23 mouse cellular contexts compared by ENCODE assay signal in genomic region chr14:16566920-16567319, GRCm38 (mm10).
DNase-seq lines count a peak whose midpoint lies in the region; ATAC-seq and TF ChIP-seq lines count a peak whose summit lies in the region.
"Had no signal": no experiment of that assay in that cellular context is flagged by ENCODE, and none has a peak within 500 bp of the region (broad histone marks: within the 10 kb centered on the region; RNA-seq: fewer than 3 reads in every experiment).

No protein-coding gene starts in this region.

- peak; percentile 16; the same call in 1 of the 2 replicates for TF ChIP-seq CTCF in heart, adult 2 months (IDR thresholded peaks at IDR 0.05)
- TF ChIP-seq CTCF in forebrain, postnatal 0 days (IDR thresholded peaks at IDR 0.05; ENCODE audit: low read depth) = no peak

- peaks cover 9% of the 10 kb centered on the region for H3K4me1 ChIP-seq in heart, adult 2 months (ENCODE audit: control insufficient read depth, insufficient read depth, low read length)
- H3K4me1 ChIP-seq in heart, embryonic 12.5 days (replicated peaks) = peaks cover 49% of the 10 kb centered on the region
- H3K4me1 ChIP-seq in kidney, embryonic 16.5 days (ENCODE audit: insufficient read depth, low read length) = peaks cover 21% of the 10 kb centered on the region
- peaks cover 42% of the 10 kb centered on the region for H3K4me1 ChIP-seq in kidney, embryonic 15.5 days
- no peaks in the 10 kb centered on the region for H3K4me1 ChIP-seq in forebrain, postnatal 0 days (ENCODE audit: insufficient read depth)
- H3K4me1 ChIP-seq in neural tube, embryonic 14.5 days (ENCODE audit: control insufficient read depth, insufficient read depth, low read length) = peaks cover 14% of the 10 kb centered on the region

- intact Hi-C loops in heart, adult 2 months (cut with DNase I) = loop anchor here (2.0 kb wide), 1 partner anchor 14 kb away; no protein-coding TSS in a partner anchor
- intact Hi-C loops in gastrocnemius, postnatal 14 days (cut with DNase I; ENCODE audit: low total_unique reads) = no loop called here

- TF ChIP-seq EP300 in heart, adult 2 months (IDR thresholded peaks at IDR 0.05; ENCODE audit: insufficient read depth, low read depth, low read length) = no peak

- no peak for TF ChIP-seq POLR2A in heart, adult 2 months (IDR thresholded peaks at IDR 0.05; ENCODE audit: insufficient read depth, low read depth, low read length)

- 51% methylated on average over 1 of the region's 1 CpGs for WGBS in heart, adult 2 months
- WGBS in heart, embryonic 12.5 days = 67% methylated on average over 1 of the region's 1 CpGs
- WGBS in kidney, embryonic 16.5 days = 72% methylated on average over 1 of the region's 1 CpGs
- WGBS in kidney, embryonic 15.5 days = 75% methylated on average over 1 of the region's 1 CpGs
- 77% methylated on average over 1 of the region's 1 CpGs for WGBS in forebrain, postnatal 0 days
- WGBS in neural tube, embryonic 14.5 days = 89% methylated on average over 1 of the region's 1 CpGs

- H3K9me3 ChIP-seq in heart, embryonic 12.5 days (replicated peaks) = no peaks in the 10 kb centered on the region
- no peaks in the 10 kb centered on the region for H3K9me3 ChIP-seq in kidney, embryonic 16.5 days (ENCODE audit: low read length)
- no peaks in the 10 kb centered on the region for H3K9me3 ChIP-seq in kidney, embryonic 15.5 days (replicated peaks)
- no peaks in the 10 kb centered on the region for H3K9me3 ChIP-seq in forebrain, postnatal 0 days (ENCODE audit: low read length)
- no peaks in the 10 kb centered on the region for H3K9me3 ChIP-seq in neural tube, embryonic 14.5 days (ENCODE audit: control insufficient read depth, low read length)
- H3K9me3 ChIP-seq: liver, embryonic 12.5 days; midbrain, embryonic 12.5 days had no signal

- peaks cover 2% of the 10 kb centered on the region; the same call in 1 of the 2 replicates for H3K36me3 ChIP-seq in heart, adult 2 months (ENCODE audit: control insufficient read depth, insufficient read depth, low read length)
- H3K36me3 ChIP-seq in heart, embryonic 12.5 days = no peaks in the 10 kb centered on the region
- no peaks in the 10 kb centered on the region for H3K36me3 ChIP-seq in kidney, embryonic 16.5 days (ENCODE audit: insufficient read depth, low read length)
- H3K36me3 ChIP-seq in kidney, embryonic 15.5 days = no peaks in the 10 kb centered on the region
- no peaks in the 10 kb centered on the region for H3K36me3 ChIP-seq in forebrain, postnatal 0 days (ENCODE audit: insufficient read depth)
- no peaks in the 10 kb centered on the region for H3K36me3 ChIP-seq in neural tube, embryonic 14.5 days (ENCODE audit: control insufficient read depth, insufficient read depth, low read length)
- H3K36me3 ChIP-seq: liver, embryonic 12.5 days; midbrain, embryonic 12.5 days had no signal

- ATAC-seq in heart, embryonic 12.5 days (ENCODE audit: insufficient number of reproducible peaks, low FRiP score) = no peak
- peak; percentile 43; the same call in 1 of the 2 replicates for ATAC-seq in kidney, embryonic 16.5 days (ENCODE audit: low FRiP score, low TSS enrichment)
- no peak for ATAC-seq in kidney, embryonic 15.5 days (replicated peaks; ENCODE audit: low FRiP score)
- ATAC-seq in forebrain, postnatal 0 days = peak; percentile 27; the same call in 1 of the 2 replicates
- peak; percentile 79 for ATAC-seq in neural tube, embryonic 14.5 days (ENCODE audit: low read depth)
- ATAC-seq: CD4-positive, CD25-positive, alpha-beta regulatory T cell, adult 4 months; intestine, postnatal 0 days; liver, embryonic 12.5 days; liver, postnatal 0 days had no signal

- H3K4me3 ChIP-seq in heart, adult 2 months = no peak overlapping the region
- no peak overlapping the region for H3K4me3 ChIP-seq in heart, embryonic 12.5 days
- H3K4me3 ChIP-seq in kidney, embryonic 16.5 days (ENCODE audit: low read length) = no peak overlapping the region
- no peak overlapping the region for H3K4me3 ChIP-seq in kidney, embryonic 15.5 days (replicated peaks)
- no peak overlapping the region for H3K4me3 ChIP-seq in forebrain, postnatal 0 days (ENCODE audit: low read depth, low read length)
- H3K4me3 ChIP-seq in neural tube, embryonic 14.5 days (ENCODE audit: low read depth, low read length) = no peak overlapping the region
- H3K4me3 ChIP-seq: liver, embryonic 12.5 days; midbrain, embryonic 12.5 days had no signal

- H3K9ac ChIP-seq in heart, adult 2 months (ENCODE audit: low read depth, low read length) = no peak overlapping the region
- no peak overlapping the region for H3K9ac ChIP-seq in heart, embryonic 12.5 days
- no peak overlapping the region for H3K9ac ChIP-seq in kidney, embryonic 16.5 days (replicated peaks; ENCODE audit: low read length)
- no peak overlapping the region for H3K9ac ChIP-seq in kidney, embryonic 15.5 days
- no peak overlapping the region for H3K9ac ChIP-seq in forebrain, postnatal 0 days
- no peak overlapping the region for H3K9ac ChIP-seq in neural tube, embryonic 14.5 days (replicated peaks; ENCODE audit: low read depth, low read length)
- H3K9ac ChIP-seq: liver, embryonic 12.5 days; liver, postnatal 0 days; midbrain, embryonic 12.5 days had no signal

- no peaks in the 10 kb centered on the region for H3K27me3 ChIP-seq in heart, adult 2 months (ENCODE audit: control insufficient read depth, insufficient read depth, low read length)
- no peaks in the 10 kb centered on the region for H3K27me3 ChIP-seq in heart, embryonic 12.5 days (replicated peaks)
- H3K27me3 ChIP-seq in kidney, embryonic 16.5 days (ENCODE audit: insufficient read depth, low read length) = no peaks in the 10 kb centered on the region
- H3K27me3 ChIP-seq in kidney, embryonic 15.5 days = no peaks in the 10 kb centered on the region
- H3K27me3 ChIP-seq in forebrain, postnatal 0 days (ENCODE audit: insufficient read depth, low read length) = peaks cover 8% of the 10 kb centered on the region
- no peaks in the 10 kb centered on the region for H3K27me3 ChIP-seq in neural tube, embryonic 14.5 days (ENCODE audit: control insufficient read depth, insufficient read depth, low read length)
- H3K27me3 ChIP-seq: liver, embryonic 12.5 days had no signal

- H3K27ac ChIP-seq in heart, adult 2 months = no peak overlapping the region
- no peak overlapping the region for H3K27ac ChIP-seq in heart, embryonic 12.5 days (ENCODE audit: poor library complexity, severe bottlenecking)
- no peak overlapping the region for H3K27ac ChIP-seq in kidney, embryonic 16.5 days (ENCODE audit: low read length)
- no peak overlapping the region for H3K27ac ChIP-seq in kidney, embryonic 15.5 days
- no peak overlapping the region for H3K27ac ChIP-seq in forebrain, postnatal 0 days (ENCODE audit: low read depth, low read length)
- H3K27ac ChIP-seq in neural tube, embryonic 14.5 days (ENCODE audit: low read depth, low read length) = no peak overlapping the region
- H3K27ac ChIP-seq: liver, embryonic 12.5 days; midbrain, embryonic 12.5 days had no signal

- no peak overlapping the region for H3K4me2 ChIP-seq in heart, embryonic 12.5 days
- no peak overlapping the region for H3K4me2 ChIP-seq in kidney, embryonic 16.5 days (replicated peaks; ENCODE audit: low read depth, low read length)
- no peak overlapping the region for H3K4me2 ChIP-seq in kidney, embryonic 15.5 days
- H3K4me2 ChIP-seq in forebrain, postnatal 0 days (ENCODE audit: low read depth) = no peak overlapping the region
- H3K4me2 ChIP-seq in neural tube, embryonic 14.5 days (ENCODE audit: low read depth, low read length) = no peak overlapping the region
- H3K4me2 ChIP-seq: liver, embryonic 12.5 days; midbrain, embryonic 12.5 days had no signal

- peaks cover 1% of the 10 kb centered on the region; the same call in 1 of the 2 replicates for H3K79me2 ChIP-seq in heart, adult 2 months (replicated peaks; ENCODE audit: control insufficient read depth, insufficient read depth, low read length)

- DNase-seq in heart, adult 2 months = no peak
- DNase-seq in forebrain, postnatal 0 days = no peak
- no peak for DNase-seq in gastrocnemius, postnatal 14 days
- no peak for DNase-seq in frontal cortex, adult 2 months (ENCODE audit: extremely low spot score in 1 of 2, low spot score in 1 of 2)
- DNase-seq: adrenal gland, postnatal 14 days; cerebellum, adult 11 months; cerebellum, adult 9-10 months; cerebellum, postnatal 36 days; heart, postnatal 4 days; kidney, adult 9 months; kidney, postnatal 25 days; left cerebral cortex, postnatal 4 days; liver, postnatal 0 days; lung, postnatal 36 days; right cerebral cortex, postnatal 25 days had no signal

Comparison
In these comparisons a context has a peak if more than half of its experiments do, and no peak if none do; other contexts are left out.
1. ATAC-seq: peak in kidney, embryonic 16.5 days (single experiment), forebrain, postnatal 0 days (single experiment) and neural tube, embryonic 14.5 days (single experiment); none in heart, embryonic 12.5 days (single experiment) and kidney, embryonic 15.5 days (single experiment).